Mouse (Mus musculus) urinary bladder, postnatal 36 days (tissue): ENCODE results near the gene Gm15737.
A peak's percentile ranks its signal among the peaks of the same experiment; 100 is the strongest.

Experiments
- DNase-seq, 2 experiments: peaks; one replicate each; pipeline ENCODE4 v3.0.0; 2022; ENCODE audit warnings: low spot score in 2 of 2, mixed read lengths in 1 of 2

The Gm15737 gene

DNA sequence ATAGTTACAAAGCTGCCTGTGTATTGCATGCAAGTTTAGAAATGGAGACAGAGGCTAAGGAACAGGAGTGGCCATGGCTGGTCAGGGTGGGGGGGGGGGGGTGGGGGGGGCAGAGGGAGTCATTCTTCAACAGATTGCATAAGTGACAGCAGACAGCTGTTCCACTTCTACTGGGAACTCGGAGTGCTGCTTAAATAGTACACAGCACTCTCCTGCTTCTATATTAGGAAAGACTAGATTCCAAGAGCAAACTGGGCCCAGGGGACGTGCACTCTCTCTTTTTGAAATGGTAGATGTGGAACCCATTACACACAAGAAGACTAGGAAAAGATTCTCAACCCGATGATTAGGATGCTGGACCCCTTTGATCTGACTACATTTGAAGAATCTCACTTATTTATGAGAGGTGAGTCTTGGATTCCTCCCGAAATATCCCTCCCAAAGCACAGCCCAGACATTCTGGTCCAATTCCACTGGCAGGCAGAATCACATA is at the start of gene Gm15737:
Gene Gm15737 (plus strand): TSS at position 269 of the 493 bp plus-strand sequence.
- peak; percentile 15 to 60 for DNase-seq

DNA sequence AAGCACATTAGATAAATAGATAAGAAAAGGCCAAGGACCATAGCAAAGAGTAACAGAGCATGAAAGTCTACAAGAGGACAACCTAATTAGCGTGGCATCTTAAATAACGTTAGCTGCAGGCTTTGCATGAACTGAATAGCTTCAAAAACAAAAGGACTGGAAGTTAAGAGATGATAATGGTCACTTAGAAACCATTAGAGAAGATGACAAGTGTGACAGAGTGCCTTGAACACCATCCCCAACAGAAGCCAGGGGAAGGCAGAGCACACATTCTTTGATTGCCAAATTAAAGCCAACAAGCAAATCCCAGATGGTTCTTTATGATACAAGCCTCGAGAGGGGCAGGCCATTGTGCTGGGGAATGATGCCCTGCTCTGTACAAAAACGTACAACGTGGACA is 47.6 kb upstream of the Gm15737 start:
- DNase-seq, result no peak

DNA sequence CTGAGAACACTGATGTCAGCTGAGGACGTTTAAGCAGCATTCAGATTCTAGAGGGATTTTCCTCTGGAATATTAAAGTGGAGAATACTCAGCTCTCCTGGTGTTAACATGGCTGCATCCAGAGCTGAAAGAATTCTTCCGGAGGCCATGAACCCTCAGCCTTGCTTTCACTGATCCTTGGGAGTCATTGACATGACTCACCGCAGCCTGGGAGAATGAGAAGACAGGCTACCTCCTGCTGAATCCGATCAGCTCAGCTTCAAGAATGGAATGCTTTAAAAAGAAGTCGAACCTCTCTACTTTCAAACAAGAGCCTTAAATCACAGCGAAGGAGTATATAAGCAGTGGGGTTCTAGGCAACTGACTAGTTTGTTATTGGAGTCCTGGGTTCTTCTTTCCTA is 47.2 kb upstream of the Gm15737 start:
- DNase-seq, result no peak

DNA sequence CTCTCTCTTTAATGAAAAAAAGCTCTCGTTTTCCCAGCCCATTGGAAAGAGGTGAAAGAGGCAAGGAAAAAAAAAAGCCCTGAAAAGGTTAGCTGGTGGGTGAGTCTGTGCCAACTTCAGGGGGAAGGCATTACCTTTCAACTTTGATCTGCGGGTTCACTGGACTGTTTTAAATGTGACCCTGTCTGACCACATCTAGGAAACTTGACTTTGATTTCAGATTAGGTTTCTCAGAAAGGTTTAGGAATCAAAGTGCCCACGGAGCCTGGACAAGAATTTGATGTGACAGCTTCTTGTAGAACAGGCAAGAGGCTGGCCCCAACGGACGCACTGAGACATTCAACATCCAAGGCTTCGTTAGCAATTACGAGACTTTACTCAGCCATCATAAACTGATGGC is 45.2 kb upstream of the Gm15737 start:
- no peak for DNase-seq

DNA sequence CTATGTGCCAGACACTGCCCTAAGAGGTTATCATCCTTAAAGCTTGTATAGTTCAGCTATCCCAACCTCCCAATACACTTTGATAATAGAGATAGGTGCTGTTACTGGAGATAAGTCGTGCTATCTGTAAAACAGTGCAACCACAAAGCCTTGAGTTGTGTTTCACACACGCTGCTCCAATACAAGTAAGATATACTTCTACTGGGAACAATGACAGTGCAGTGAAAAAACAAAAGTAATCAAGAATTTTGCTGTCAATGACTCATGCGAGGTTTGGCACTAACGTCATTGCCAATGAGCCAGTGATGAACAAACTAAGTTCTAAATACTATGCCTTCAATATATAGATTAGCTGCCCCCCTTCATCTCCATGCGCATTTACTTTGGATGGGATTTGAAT is 42.6 kb upstream of the Gm15737 start:
- no peak for DNase-seq

DNA sequence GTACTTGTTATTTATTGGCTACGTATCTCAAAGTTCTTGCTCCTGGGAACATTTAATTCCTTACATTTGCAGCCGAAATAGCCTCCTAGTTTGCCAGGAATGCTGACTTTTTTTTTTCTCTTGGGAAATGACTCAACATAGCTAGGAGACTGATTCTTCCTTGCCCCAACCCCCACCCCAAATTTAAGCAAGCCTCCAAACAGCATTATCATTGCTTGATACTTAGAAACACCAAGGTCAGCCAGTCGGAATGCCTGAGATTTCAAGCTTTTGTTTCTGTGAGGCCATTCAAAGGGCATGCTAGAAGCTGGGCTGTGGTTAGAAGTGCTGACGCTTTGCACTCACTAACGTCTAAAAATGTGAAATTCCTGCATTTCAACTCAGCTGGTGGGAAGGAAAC is 41.8 kb upstream of the Gm15737 start:
- DNase-seq, result no peak

DNA sequence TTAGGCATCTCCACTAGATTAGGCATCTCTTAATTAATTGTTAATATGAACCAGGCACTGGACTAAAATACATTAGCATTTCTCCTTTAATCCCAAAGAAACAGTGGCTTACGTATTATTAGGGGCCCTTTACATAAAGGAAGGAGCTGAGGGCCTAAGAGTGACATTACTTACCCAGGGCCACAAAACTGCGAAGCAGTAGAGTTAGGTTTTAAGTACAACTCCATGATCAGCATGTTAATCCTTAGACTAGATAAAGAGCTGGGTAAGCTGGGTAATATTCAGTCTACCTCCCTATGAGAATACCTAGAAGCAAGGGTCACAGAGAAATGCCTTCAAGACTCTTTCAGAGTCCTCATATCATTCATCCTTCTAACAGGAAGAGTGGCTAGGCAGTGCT is 40.0 kb upstream of the Gm15737 start:
- no peak for DNase-seq

DNA sequence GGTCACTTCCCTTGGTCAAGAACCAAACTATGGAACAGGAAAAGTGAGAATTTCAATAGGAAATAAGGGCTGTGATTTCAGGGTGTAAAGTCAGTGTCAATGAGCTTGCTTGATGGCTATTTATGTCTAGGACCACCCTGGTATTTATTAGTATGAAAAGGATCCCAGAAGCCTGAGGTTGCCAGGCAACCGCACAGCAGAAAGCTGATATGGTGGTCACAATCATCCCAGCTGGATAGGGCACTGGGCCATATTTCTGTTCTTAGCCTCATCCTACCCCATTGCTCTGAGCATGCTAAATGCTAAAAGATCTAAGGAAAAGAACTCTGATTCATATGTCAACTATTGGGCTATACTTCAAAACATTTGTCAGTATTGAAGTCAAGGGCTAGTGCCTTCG is 38.1 kb upstream of the Gm15737 start:
- DNase-seq, result no peak

DNA sequence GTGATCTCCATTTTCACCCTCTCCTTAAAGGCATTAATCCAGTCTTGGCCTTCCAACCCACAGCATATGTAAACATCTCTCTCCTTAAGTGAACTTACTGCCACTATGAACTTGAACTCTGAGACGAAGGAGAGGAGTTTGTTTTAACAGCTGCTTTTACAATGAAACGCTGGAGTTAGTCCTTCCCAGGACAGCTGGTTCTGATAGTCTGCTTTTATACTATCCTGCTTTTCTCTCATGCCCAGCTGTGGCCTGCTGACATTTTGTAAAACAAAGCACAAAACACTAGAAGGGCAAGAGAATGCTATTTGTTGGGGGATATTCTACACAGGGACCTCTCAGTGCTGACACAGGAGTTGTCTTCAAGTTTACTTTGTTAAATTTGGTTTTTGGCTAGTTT is 27.2 kb upstream of the Gm15737 start:
- no peak for DNase-seq

DNA sequence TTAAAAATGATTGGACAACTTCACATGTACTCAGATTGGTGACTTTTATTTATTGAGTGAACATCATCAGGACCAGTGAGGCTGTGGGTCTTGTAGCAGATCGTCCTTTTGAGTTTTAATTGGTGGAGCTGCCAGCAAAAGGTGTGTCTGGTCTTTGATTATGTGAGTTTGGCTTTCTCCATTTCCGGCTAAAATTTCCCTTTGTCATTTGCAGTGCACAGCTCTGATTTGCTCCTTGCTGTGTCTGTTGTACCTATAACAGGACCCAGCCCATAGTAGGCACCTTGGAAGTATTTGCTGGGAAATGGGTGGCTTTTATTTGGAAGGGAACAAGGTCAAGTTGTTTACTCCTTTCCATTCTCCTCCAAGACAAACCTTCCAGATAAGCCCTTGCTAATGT is 25.7 kb upstream of the Gm15737 start:
- no peak for DNase-seq

DNA sequence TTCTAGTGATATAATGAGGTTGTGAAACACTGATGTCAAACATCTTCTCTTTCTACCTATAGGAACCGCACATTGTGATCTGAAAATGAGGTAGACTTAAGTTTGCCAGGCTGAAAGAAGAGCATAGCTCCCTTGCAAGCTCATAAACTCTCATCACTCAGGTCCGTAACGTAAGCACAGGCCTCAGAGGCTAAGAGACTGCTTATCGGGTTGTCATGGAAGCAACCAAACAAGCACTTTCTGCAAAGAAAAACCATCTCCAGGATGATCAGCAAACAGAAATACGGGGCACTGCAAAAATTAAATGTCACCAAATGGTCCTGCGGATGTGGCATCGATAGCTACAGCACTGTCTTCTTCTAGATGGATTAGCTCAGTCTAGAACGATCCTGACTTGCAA is 23.3 kb upstream of the Gm15737 start:
- no peak for DNase-seq

DNA sequence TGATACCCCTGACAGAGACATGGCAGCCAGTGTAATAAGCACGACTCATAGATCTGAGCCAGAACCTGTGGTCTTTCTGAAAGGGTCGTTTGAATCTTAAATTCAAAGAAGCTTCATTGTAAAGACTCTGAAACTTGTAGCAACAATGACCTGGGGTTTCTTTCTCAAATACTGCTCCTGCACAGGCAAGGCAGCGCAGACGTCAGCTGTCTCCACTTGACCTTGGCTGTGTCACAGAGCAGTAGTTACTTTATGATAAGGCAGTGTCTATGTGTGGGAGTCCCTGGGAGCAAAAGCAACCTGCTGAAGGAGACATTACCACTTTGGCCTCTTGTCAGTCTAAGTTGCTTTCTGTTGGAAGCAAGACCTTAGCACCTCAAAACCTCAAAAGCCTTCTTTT is 22.5 kb upstream of the Gm15737 start:
- DNase-seq, result no peak

DNA sequence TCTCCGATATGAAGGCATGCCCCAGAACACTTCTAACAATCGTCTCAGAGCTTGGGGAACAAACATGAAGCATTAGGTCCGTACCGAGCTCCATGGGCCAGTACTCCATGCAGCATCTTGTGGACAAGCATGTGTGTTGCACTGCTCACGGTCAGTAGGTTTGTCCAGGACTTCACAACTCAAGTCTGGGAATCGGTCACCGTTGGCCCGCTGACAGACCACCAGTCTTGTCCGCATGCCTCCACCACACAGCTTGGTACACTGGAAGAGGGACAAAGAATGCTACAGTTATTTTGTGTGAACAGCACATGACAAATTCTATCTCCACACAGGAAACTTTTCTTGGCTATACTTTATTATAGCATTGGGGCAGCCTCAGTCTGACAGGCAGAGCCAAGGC is 19.9 kb upstream of the Gm15737 start:
- DNase-seq, result no peak

DNA sequence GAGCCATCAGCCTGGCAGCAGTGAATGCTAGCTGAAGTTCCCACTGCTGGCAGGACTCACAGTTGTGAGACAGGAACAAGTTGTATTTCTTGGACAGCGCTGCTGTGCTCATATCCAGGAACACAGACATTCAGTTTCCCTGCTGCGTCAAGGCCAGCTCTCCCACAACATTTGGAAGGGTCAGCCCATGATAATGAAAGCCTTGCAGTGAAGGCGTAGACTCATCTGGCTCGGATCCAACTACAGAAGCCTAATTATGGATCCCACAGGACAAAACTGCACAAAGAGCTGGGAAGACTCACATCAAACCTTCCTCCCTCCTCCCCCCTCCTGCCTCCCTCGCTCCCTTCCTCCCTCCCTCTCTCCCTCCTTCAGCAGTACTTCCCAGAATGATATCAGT is 18.9 kb upstream of the Gm15737 start:
- peak; percentile 45 to 82 for DNase-seq

DNA sequence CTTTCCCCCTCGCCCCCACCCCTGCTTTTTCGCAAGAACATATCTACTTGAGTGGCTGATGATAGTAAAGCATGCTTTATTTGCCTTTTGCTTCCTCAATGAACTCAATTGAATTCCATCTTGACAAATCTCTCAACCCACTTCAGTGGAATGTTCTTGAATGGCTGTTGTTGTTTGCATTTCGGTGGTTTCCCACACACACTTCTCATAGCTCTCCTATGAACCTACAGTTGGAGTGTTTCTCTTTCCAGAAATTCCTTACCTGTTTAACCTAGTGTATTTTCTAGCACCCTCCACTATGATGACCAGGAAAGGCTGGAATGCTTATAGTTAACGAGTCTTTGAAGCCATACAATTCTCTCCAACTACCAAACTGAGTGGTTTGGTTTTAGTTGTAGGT is 14.3 kb upstream of the Gm15737 start:
- DNase-seq, result no peak

DNA sequence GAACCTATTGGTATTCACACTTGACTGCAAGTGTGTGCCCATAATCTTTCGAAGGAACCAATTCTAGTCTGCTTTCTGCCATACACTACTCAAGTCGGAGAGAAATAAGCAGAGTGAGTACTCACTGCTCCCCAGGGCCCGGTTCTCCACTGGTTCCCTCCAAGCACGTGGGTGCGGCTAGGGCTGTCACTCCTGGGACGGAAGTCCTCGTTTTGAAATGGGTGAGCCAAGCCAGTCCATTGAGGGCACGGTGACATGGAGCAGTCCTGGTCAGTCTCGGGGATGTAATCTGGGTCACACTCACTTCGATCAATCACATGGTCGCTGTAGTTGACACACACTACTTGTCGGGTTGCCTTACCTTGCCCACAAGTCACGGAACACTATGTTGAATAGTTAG is 11.4 kb upstream of the Gm15737 start:
- DNase-seq, result no peak

DNA sequence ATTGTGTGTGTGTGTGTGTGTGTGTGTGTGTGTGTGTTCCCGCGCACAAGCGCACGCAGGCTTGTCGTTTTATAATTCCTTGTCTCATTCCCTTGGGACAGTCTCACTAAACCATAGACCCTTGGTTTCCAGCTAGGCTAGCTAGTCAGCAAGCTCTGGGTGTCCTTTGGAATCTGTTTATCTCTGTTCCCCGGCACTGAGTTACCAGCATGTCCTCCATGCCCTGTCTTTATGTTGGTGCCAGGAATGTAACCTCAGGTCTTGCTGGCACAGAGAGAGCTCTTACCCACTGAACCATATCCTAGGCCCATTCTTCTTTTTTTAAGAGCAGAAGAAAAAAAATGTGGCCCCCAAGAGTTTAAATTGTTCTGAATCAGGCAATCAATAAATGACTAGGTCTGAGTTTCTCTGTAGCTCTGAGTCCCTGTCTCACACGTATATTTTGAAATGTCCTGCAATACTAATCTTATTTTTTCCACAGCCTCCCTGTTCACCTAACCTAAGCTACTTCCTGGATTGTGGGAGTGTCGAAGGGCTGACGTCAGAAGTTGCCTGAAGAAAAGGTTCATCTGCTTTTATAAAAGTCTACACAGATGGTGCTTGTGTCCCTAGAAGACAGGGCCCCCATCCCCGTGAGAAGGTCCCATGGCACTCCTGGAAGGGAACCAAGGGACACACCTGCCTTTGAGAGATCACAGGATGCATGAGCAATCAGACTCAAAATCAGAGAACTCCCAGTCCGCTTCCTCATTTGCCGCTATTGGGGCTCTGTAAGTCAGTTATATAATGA is 10.2 kb upstream of the Gm15737 start:
- DNase-seq, result no peak

DNA sequence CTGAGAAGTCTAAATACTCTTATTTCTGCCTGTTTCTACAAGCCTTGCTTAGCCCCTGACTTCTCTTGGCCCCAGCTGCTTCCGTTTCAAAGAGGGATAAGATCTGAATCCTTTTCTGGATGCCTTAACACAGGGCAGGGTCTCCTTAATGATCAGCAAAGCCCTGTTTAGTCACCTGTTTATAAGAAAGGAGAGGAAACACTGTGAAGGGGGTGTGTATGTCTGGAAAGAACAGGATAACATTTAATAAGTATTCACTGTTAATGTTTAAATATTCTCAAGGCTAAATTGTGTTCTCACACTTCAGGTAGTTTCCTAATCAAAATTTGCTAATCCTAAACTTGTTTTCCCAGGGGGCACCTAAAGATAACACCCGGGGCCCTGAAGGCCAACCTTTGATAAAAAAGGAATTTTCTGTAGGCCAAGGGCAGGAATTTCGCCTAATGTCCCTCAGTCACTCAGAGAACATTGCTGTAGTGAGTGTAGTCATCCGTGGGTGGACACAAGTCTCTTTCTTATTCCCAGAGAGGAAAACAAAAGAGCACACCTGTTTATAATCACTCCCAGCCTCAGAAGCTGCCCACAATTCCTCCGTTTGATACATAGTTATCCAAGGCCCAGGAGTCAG is 8.8 kb upstream of the Gm15737 start:
- no peak for DNase-seq

DNA sequence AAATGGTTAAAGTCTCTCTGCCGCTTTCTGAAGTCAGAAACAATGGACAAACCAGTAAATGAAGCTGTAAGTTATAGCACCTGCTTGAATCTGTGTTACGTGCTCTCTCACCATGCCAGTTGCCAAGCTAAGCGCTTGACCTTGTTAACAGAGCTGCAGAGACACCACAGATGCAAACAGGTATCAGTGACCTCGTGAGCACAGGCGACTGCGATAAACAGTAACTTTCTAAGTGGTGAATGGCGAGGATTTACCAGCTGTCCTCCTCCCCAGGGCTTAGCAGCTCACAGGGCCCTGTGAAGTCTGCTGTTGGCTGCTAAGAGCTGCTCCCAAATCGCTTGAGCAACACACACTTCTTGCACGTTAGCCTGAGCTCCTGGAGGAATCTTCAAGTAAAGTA is 6.6 kb upstream of the Gm15737 start:
- DNase-seq, result no peak

DNA sequence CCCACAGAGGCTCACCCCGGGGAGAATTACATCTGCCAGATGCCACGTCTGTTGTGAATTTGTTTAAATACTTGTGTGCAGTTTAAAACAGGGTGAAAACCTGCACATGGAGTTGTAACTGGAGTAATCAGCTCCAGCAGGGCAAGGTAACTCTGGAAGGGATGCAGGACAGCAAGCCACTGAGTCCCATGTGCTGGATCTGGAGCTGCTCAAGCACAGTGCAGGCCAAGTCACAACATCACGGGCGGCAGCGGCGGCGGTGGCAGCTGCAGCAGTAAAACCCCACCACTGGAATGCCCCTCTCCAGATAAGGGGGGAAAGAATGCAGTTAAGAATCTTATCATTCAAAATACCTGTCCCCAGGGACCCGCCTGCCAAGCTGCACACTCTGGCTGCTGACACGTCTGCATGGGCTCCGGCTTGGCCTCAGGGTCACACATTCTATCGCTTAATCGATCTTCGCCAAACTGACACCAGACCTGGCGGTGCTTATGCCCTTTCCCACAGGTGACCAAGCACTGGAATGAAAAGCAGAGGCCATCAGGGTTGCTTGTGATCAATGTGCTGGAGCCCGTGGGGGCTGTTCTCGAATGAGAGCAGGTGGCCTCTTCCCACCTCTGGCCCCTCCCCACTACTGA is 544 bp downstream of the Gm15737 start:
- no peak for DNase-seq

DNA sequence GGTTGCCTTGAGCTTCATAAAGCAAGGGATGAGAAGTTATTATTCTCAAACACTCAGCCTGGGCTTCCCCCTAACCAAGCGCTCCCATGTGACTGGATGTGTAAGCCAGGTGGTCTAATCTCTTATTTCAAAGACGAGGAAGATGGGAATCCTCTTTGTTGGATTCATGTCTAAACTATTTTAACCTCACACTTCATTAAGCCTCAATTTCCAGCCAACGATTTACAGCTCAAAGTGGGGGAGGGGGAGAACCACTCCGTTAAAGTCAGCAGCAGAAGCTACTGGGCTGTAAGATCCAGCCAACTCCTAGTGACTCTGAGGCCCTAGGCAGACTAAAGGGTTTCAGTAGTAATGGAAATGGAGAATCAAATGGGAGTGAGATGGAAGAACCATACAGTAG is 2.7 kb downstream of the Gm15737 start:
- DNase-seq, result no peak

DNA sequence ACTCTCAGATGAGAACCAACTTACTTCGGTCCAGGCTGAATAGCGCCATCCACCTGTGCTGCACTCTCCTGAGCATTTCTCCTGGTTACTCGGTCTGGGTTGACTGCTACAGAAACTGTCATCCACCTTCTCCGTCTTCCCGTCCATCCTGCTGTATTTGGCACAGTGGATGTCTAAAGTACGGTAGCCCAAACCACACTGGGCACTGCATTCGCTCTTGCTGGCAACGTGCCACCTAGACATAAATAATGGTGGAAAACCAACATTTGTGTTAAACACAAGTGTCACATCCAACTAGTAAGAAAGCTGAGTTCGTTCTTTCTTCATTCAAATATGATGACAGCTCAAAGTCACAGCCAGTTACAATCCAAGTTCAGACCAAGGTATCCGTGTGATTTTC is 3.6 kb downstream of the Gm15737 start:
- no peak for DNase-seq

DNA sequence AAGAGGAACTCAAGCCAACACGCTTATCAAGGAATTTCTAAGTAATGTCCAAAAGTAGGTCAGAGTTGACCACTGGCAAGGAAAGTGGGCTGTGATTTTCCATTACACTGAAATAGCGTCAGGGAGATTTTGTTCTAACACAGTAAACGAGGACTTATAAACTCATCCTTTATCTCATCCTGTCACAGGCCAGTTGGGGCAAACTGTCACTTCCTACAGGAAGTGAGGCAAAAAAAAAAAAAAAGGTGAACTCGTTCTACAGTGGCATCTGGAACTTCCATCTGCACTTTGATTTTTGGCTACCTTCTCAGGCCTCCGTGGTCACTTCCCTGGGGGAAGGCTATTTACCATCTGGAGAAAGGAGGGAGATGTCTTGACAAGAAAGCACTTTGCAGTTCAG is 5.7 kb downstream of the Gm15737 start:
- DNase-seq, result no peak
